Mouse (Mus musculus) yolk sac, embryonic 10.5 days (tissue): ENCODE measurements around the gene Tssc4.

ENCODE experiments used
- DNase-seq: peaks from one replicate; pipeline ENCODE4 v3.0.0-alpha.2; 2017; ENCODE audit warnings: low spot score

Tssc4 gene

DNA sequence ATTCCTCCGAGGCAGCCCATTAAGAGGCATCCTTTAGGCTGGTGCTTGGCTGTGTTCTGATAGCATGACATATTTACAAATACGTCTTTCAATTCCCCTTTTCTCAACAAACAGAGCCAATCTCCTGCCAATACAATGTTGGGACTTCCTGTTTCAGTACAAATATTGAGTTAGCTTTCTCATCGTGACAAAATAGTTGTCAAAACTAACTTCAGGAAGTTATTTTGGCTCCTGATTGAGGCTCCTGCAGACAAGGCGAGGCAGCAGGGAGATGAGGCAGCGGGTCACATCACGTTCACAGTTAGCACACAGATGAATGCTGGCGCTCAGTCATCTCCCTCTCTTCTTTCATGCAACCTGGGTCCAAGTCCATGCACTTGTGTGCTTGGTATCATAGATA, 22.7 kb upstream of the Tssc4 start:
- DNase-seq = no peak

DNA sequence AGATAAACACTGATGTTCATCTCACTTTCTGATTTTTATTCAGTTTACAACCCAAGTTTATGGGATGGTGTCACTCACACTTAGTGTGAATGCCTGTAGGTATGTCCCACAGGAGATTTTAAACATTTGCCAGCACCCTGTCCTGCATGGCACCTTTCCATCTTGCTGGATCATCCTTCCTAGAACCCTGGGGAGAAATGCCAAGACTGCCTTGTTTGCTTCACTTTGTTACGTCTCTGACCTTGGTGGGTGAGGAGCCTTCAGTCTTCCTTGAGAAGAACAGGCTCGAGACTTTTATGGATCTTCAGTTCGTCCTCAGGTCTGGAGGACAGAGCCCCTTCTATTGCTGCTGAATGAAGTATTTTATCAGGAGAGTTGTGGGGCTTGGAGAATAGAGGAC, 19.7 kb upstream of the Tssc4 start:
- no peak for DNase-seq

DNA sequence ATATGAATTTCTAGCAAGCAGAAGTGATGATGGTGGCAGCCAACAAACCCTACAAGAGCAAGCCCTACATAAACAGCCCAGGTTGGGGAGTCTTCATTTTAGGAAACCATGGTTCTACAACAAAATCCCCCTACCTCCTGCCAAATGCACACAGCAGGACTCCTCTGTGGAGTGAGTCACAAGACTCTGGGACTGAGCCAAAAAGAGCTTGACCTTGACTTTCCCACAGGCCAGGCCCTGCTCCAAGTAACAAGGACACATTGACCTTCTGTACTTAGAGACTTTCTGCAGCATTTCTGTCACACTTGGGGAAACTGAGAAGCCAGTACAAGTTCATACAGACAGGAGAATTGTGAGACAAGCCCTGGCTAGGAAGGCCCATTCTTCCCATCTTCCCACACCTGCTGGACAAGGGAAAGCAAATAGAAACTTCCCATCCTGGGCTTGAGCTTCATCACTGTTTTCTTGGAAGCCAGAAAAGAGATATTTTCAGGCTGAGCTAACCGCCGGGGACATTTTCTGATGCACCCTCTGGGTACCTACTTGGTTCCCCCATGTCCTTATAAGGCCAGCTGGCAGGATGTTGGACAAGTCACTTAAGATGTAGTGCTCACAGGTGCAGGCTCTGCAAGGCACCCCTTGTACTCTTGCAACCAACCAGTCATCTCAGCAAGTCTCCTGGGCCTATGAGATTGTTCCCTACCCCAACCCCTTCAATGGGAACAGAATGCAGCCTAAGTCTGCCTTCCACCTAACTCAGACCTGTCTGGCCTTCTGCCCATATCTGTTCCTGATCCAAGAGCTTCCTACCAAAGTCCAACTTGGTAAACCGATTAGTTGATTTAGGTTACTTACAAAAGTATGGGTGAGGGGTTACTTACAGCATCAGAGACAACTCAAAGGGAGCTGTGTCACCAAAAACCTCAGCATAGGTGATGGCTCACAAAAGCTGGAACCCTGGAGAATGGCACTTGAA, 18.9 kb upstream of the Tssc4 start:
- DNase-seq = no peak

DNA sequence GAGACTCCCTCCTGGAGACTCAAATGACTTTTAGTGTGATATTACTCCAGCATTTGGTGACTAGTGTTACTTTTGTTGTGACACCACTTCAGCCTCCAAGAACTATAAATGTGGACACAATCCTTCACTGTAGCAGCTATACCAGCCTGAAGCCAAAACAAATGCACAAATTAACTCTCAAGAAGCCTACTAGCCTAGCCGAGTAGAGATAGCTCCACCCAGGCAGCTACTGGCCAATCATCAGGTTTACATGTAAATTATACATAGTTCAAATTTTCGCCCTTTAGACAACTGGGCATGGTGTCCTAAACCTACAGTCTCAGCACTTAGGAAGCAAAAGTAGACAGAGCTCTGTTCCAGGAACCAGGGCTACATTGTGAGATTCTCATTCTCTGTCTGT, 17.7 kb upstream of the Tssc4 start:
- no peak for DNase-seq

DNA sequence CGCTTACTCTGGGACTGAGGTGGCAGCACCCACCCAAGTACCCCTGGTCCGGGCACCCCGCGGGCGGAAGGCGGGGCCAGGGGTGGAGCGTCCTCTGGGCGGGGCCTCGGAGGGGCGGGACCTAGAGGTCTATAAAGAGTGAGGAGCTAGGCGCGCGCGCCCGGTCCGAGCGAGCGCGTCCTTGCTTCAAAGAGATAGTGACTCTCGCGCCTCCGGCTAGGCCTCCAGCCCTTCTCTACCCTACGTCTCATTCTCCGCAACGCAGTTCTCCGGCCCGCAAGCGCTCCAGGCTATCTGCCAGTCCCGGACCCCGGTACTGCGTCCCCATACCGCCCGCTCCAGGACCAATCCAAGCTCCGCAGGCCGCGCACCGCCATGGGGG, 16.4 kb upstream of the Tssc4 start, which contains the start of gene Cd81:
Gene Cd81, plus strand, starts transcription at position 114 of the 382 bp plus-strand sequence.
- DNase-seq = peak; percentile 81

DNA sequence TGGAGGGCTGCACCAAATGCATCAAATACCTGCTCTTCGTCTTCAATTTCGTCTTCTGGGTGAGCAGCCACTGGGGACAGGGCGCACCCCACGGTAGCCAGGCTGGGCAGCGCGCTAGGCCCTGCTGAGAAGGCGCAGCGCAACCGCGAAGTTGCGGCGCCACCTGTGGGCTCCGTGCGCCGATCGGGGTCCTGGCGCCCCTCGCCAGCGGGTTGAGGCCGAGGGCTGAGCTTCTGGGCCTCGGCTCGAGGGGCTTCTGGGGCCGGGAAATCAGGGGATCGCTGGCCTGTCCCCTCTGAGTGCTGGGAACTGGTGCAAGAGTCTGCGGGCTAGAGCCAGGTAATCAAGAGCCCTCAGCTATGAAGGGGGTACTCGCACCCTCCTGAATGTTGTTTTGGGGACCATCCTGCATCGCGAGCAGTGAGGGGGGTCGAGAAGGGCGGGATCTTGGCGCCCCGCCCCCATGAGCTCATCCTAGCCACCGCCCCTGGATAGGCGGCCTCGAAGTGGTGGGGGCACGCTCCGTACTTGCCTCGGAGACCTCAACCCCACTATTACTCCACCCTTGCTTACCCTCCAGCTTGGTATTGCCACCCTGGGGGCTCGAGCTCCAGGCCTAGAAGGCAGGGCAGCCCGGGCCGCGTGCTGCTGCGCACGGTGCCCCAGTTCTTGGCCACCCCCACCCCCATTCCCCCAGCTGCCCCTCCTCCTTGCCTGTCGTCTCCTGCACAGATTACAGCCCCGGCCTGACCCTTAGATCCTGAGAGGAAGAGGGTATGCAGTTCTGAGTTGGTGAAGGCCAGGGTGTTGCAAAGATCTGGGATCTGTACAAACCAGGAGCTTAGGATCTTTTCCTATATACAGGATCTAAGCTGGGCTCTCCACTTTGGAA, 15.8 kb upstream of the Tssc4 start:
- DNase-seq = peak; percentile 74

DNA sequence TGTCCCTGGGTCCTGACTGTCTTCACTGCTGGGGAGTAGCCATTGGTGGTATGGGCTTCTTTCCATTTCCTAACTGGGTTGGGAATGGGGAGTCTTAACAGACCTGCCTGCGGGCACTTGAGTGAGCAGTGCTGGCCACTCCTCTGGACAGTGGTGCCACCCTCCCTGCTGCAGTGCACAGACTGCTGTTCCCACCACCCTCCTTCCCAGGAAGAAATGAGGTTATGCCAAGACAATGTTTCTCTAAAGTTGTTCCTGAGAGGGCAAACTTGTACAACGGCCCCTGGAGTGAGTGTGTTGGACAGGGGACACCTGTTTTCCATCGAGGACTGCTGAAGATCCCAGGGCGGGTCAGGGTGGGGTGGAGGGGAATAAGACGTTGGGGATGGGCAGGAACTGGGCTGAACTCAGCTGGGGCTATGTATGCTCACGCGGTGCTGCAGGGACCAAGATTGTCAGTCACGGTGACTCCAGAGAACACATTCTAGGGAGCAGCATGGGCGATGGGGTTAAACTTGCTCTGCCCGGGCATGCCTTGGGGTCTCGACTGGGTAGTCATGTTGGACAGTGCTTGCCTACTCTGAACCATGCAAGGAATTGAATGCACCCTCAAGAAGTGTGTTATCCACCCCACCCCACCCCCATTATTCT, 15.0 kb upstream of the Tssc4 start:
- DNase-seq = no peak

DNA sequence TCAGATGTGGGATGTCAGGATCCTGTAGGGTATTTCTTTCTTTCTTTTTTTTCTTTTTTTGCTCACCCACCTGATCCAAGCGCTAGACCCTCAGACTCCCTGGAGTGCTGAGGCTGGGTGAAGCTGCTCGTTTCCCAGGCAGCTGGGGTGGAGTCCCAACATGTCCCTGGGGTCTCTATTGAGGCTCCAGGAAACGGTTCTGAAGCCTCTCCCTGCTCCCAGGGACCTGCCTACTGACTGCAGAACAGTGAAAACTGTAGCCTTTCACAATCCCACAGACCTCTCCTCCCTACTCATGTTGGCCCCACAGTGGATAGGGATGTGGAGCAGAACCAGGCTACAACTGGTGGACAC, 14.5 kb upstream of the Tssc4 start:
- no peak for DNase-seq

DNA sequence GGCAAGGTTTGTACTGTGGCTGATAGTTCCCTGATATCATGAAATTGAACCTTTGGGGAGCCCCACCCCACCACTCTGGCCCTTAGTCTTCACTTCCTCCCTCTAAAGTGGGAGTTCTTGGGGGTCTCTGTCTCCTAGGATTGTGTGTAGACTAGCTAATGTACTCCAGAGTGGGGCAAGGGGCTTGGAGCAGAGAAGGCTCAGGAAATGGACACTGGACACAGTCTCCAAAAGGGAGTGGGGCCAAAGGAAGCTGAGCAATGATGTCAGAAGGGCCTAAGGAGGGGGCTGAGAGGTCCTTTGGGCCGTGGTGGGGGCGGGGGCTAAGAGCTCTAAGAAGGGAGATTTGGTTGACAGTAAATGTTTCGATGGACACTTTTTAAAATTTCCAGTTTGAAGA, 14.0 kb upstream of the Tssc4 start:
- no peak for DNase-seq

DNA sequence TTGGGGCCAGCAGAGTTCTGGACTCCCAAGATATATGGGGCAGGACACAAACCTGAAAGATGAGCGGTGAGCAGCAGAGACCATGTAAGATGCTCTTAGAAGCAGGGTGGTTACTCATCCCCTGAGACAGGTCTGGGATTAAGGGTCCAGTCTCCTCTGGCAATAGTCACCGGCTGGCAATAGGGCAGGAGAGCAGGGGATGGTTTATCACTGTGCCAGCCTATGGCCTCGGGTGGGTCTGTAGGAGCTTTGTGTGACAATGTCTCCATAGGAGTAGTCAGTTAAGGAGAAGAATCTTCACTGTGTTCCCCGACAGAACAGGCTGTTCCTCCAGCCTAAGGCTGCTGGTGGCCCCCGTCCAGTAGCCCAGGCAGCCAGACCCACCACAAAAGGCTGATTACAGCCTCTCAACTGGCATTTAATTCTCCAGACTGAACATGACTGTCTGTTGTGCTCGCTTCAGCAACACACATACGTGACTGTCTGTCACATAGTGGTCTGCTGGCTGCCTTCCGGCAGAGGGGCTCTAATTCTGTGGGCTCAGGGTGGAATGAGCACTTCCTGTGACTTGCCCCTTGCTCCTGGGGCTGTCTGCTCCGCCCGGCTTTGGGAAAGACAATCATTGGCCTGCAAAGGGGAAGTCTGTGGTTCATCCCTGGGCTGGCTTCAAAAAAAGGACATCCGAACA, 13.4 kb upstream of the Tssc4 start:
- DNase-seq = no peak

DNA sequence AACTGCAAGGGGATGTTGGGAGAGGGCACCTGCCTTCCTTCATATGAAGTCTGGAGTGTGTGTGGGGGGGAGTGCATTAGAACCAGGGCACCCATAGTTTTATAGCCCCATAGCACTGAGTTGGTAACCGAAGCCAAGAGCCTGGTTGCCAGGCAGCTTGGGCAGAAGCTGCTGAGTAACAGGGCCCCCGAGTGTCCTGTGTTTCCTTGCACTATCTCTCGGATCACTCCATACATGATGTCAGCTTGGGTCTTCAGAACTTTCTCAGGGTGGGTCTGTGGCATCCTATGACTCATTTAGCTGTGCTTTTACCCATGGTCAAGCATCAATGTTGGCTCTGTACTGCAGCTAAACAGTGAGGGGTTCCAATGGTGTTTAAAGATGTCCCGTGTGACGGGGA, 12.0 kb upstream of the Tssc4 start:
- no peak for DNase-seq

DNA sequence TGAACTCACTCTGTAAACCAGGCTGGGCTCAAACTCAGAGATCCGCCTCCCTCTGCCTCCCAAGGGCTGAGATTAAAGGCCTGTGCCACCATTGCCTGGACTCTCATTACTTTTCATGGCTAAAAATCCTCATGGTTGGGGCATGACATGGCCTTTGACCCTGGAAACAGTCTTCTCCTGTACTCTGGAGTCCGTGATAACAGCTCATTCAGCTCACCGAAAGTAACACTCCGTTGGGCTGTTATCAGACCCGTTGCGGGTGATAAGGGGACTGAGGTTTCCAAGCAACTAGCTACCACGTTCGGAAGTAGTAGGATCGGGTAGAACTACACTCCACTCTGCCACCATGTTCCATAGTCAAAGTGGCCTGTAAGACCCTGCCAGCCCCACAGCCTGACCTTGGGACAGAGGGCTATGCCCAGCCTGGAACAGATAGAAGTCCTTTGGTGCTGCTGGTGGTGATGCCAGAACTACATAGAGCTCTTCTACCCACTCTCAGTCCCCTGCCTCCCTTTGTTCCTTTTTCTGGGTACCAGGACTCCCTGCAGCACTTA, 11.3 kb upstream of the Tssc4 start:
- DNase-seq = no peak

DNA sequence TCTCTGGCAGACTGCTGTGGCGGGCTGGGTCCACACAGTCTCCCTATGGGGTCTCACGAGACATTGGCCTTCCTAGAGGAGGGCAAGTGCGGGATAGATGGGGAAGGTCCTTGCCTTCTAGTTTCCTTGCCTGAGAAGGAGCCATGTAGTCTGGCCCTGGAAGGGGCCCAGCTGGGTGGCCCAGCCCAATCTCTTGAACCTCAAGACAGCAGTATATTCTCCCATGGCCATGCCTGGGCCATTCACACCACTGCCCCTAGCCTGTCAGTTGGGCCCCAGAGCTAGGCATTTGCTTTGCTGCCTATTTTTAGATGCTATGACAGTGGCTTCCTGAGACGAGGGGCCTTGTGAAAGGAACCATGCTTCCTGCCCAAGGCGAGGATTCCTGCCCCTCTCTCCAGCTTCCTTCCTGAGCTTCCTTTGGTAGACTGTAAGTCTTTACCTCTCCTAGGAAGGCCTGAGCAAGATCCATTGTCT, 10.8 kb upstream of the Tssc4 start:
- DNase-seq = no peak

DNA sequence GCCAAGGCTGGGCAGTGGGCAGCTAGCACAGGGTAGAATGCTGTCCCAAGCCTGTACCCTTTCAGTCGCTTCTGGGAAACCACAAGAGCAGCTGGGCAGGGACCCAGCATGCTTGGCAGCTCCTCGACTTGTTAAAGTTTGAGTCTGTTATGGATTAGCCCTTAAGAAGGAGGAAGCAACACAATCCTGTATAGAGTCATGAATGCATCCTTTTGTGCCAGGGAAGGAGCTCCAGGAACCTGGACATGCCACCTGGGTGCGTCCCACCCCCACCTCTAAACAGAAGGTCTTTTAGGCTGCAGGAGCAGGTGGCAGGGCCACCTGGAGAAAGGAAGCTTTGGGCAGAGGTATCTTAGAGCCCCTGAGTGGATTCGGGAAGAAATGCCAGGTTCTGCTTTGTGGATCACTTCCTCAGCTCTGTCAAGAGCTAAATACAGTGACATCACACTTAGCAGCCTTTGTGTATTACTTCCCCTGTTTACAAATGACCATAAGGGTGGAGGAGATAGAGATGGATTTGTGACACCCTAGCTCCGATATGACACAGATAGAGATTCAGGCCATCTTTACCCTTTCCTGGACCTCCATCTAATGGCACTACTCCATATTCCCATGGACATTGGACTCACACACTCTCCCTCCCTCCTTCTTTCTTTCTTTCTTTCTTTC, 9.7 kb upstream of the Tssc4 start:
- no peak for DNase-seq

DNA sequence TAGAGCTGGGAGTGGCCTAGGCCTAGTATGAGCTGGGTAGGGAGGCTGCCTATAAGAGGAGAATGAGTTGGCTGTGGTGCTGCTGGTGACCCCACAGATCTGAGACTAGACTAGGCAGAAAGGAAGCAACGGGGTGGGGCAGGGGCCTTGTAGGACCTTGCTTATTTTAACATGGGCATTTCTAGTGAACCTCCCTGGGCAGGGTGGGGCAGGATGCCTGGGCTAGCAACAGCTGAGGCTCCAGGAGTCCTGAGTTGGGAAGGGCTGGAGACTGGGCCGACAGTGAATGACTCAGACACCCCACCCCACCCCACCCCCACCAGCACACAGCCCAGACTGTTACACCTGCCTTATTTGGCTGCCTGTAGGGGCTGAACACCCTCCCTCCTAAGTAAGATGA, 6.3 kb upstream of the Tssc4 start:
- DNase-seq = no peak

DNA sequence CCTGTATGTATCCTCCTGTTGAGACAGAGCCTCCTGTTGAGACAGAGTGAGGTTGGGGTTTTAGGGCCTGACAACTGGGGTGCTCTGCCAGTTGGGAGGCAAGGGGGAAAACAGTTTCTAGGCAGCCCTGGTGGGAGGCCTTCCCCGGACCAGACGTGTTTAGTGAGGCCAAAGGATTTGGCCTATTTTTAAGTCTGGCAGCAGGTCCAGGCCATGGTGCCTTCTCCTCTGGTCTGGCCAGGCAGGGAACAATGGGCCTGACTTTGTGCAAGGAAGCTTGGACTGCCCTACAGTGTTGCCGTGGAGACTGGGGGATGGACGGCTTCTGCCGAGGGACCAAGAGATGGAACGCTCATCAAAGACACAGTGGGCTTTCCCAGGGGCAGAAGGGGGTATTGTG, 4.8 kb upstream of the Tssc4 start:
- no peak for DNase-seq

DNA sequence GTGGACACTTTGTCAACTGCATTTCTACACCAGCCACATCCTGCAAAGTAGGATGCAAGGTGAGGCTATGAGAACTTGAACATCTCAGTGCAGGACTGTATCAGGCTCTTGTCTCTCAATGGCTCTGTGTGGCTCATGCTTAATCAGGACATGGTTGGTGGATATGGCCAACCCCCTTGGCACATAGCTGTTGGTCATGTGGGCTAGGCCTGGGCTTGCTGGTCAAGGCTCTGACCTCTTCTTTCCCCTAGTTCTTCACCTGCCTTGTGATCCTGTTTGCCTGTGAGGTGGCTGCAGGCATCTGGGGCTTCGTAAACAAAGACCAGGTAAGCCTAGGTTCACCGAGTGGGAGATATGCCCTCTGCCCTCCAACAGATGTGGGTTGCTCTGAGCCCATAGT, 3.4 kb upstream of the Tssc4 start:
- DNase-seq = no peak

DNA sequence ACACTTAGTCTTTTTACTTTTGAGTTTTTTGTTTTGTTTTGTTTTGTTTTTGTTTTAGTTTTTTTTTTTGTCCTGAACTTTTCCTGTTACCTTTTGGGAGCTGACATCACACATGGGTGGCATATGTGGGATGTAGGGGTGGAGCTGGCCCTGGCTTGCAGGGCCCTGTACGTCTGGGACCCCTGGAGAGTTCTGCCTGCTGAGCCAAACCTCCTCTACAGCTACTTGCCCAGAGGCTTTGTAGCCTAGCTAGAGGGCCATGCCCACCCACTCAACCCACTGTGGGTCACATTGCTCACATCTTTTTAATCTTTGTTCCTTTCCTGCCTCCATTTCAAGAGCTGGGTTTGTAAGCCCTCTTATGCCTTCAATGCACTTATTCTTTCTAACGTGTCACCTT, 1.6 kb upstream of the Tssc4 start:
- no peak for DNase-seq

DNA sequence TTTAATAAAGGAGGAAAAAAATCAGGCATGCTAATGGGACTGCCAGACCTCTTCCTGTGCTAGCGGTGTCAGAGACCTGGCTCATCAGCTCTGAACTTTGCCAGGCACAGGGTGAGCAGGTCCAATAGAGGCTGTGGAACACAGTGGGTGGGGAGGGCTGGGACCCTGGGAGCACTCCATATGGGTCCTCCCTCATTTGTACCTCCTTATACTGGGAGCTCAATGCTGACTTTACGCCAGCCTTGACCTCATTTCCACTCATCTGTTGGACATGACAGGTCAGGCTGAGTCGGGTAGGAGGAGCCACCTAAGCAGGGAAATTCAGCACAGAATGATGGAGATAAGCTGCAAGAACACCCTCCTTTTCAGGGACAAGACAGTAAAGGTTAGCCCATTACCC, 1.2 kb upstream of the Tssc4 start:
- DNase-seq = no peak

DNA sequence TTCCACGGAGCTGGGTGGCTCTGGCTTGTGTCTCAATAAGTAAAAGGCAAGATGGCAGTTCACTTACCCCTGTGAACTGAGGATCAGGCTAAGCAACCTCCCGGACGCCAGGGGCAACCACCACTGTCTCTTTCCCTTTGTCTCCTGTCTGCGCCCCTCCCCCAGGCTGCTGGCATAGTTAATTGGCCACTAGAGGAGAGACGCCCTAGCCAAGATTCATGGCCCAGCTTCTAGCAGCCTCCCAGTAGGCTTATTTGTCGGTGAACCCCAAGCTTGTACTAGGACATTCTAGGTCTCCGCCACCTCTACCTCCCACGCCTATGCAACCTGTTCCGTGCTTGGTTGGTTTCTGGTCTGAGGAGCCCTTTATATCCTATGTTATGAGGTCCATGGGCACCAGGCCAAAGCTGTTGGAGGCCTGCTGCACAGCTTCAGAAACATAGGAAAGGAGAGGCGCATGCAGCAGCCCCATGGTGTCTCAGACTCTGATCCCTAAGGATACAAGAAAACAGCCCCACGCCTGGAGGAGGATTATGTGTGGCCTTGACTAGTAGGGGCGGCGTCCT, 650 bp upstream of the Tssc4 start:
- DNase-seq = no peak
